Mouse (Mus musculus) limb, embryonic 13.5 days (tissue): ENCODE measurements around the gene Ifitm7. TPM values are rescaled to one million over a fixed set of nuclear protein-coding genes. Genes with fewer than 3 reads are reported as not detected.

Experiments used
- polyA plus RNA-seq: library from polyadenylated mRNA; unstranded; fragments of >200 nt; fragmentation: Nextera tagmentation; extraction: Ambion mirVana; gene quantifications from 2 replicates; pipeline ENCODE4 v1.2.1, GENCODE M21; 2015

Ifitm7 gene
- polyA plus RNA-seq, 1 experiment from 2014 or later, result 0.08 TPM

Other genes starting within 250 kb of the Ifitm7 start
- 66.3 and 67.1 TPM in 2 replicates for gene Rrn3, start 206.2 kb downstream of the Ifitm7 start, polyA plus RNA-seq
- 204 and 208 TPM in 2 replicates for gene Ntan1, start 168.0 kb downstream of the Ifitm7 start, polyA plus RNA-seq
- 110 and 111 TPM in 2 replicates for gene Pdxdc1, start 83.8 kb downstream of the Ifitm7 start, polyA plus RNA-seq
- 3.4 and 5.2 TPM in 2 replicates for gene Mpv17l, start 83.7 kb downstream of the Ifitm7 start, polyA plus RNA-seq
- gene 2900011O08Rik, start 284 bp downstream of the Ifitm7 start, polyA plus RNA-seq, result 7.3 and 7.7 TPM in 2 replicates
- gene Nde1, start 176.4 kb upstream of the Ifitm7 start, polyA plus RNA-seq, result 120 and 121 TPM in 2 replicates
- 22.3 and 23.2 TPM in 2 replicates for gene Marf1, start 176.5 kb upstream of the Ifitm7 start, polyA plus RNA-seq